Mouse (Mus musculus) hindbrain, embryonic 13.5 days (tissue): ENCODE results near the gene Sesn1. TPM values are rescaled to one million over a fixed set of nuclear protein-coding genes. Genes with fewer than 3 reads are reported as not detected.
"Not testable (repeated sequence)": the region's sequence is repeated elsewhere in the genome, so short reads cannot be mapped to it uniquely, and the experiment has no call there.

Source experiments
- ATAC-seq: fragments of 200-750 bp; cut with Nextera tagmentation; 2 replicates; pipeline ENCODE4 v1.8.0; 2017; ENCODE audit warnings: moderate TSS enrichment; ENCODE audit not compliant: low FRiP score
- H3K27ac ChIP-seq: fragments of 300-500 bp; sonication (generic); 2 replicates; pipeline ENCODE4 v1.5.1; 2015; ENCODE audit warnings: inconsistent platforms, mild to moderate bottlenecking, moderate library complexity
- H3K27me3 ChIP-seq: fragments of 300-500 bp; sonication (generic); 2 replicates; pipeline ENCODE4 v1.6.1; 2015; ENCODE audit warnings: mild to moderate bottlenecking, inconsistent platforms
- H3K36me3 ChIP-seq: fragments of 300-500 bp; sonication (generic); 2 replicates; pipeline ENCODE4 v1.6.1; 2015; ENCODE audit warnings: mild to moderate bottlenecking, inconsistent platforms
- H3K4me1 ChIP-seq: fragments of 300-500 bp; sonication (generic); replicated peaks from 2 replicates; pipeline ENCODE4 v1.6.1; 2015; ENCODE audit warnings: inconsistent platforms
- H3K4me2 ChIP-seq: fragments of 300-500 bp; sonication (generic); 2 replicates; pipeline ENCODE4 v1.6.1; 2015; ENCODE audit warnings: inconsistent platforms, mild to moderate bottlenecking, moderate library complexity
- H3K4me3 ChIP-seq: fragments of 300-500 bp; sonication (generic); 2 replicates; pipeline ENCODE4 v1.5.1; 2015; ENCODE audit warnings: mild to moderate bottlenecking, inconsistent platforms
- H3K9ac ChIP-seq: fragments of 300-500 bp; sonication (generic); 2 replicates; pipeline ENCODE4 v1.6.1; 2015; ENCODE audit warnings: mild to moderate bottlenecking, inconsistent platforms
- H3K9me3 ChIP-seq: fragments of 300-500 bp; sonication (generic); 2 replicates; pipeline ENCODE4 v1.6.1; 2016; ENCODE audit warnings: inconsistent platforms
- WGBS: fragments of 180-500 bp; shearing (Covaris S2); methylation state at CpG from one replicate; pipeline ENCODE4 v1.1.7; 2015; 5-methylcytosine and 5-hydroxymethylcytosine counted together
- polyA plus RNA-seq: library from polyadenylated mRNA; unstranded; fragments of >200 nt; fragmentation: Nextera tagmentation; extraction: Ambion mirVana; gene quantifications from 2 replicates; pipeline ENCODE4 v1.2.1, GENCODE M21; 2015

Gene Sesn1
- polyA plus RNA-seq, 1 experiment from 2014 or later: 36.1 TPM

- peaks cover 43% of the 10 kb centered on the region for H3K4me1 ChIP-seq
- peak overlapping the region; percentile 81 for H3K4me2 ChIP-seq
- no peaks in the 10 kb centered on the region for H3K27me3 ChIP-seq
- under 1% methylated on average over 36 of the region's 36 CpGs for WGBS
- ATAC-seq: no peak; the same call in 1 of the 2 replicates
- H3K9ac ChIP-seq: peak overlapping the region; percentile 88
- peak overlapping the region; percentile 82 for H3K4me3 ChIP-seq
- peak overlapping the region; percentile 95 for H3K27ac ChIP-seq
- H3K9me3 ChIP-seq: no peaks in the 10 kb centered on the region
- no peaks in the 10 kb centered on the region for H3K36me3 ChIP-seq
Measured at GRCm38 (mm10) chr10:41810564-41811455, 1.1 kb downstream of the Sesn1 start.

GRCm38 (mm10) chr10:41812566-41812965 lies 2.8 kb downstream of the Sesn1 start:
- Histone ChIP-seq H3K9me3 (no peaks in the 10 kb centered on the region), H3K9ac (peak overlapping the region; percentile 43; the same call in 1 of the 2 replicates), H3K27me3 (no peaks in the 10 kb centered on the region), H3K4me1 (peaks cover 43% of the 10 kb centered on the region), H3K36me3 (no peaks in the 10 kb centered on the region), H3K27ac (no peak overlapping the region), H3K4me3 (peak overlapping the region; percentile 82), H3K4me2 (peak overlapping the region; percentile 81)
- WGBS: 79% methylated on average over 6 of the region's 6 CpGs
- ATAC-seq: no peak

GRCm38 (mm10) chr10:41814305-41814853 lies 4.6 kb downstream of the Sesn1 start:
- H3K4me3 ChIP-seq: no peak overlapping the region
- H3K36me3 ChIP-seq: no peaks in the 10 kb centered on the region
- H3K9ac ChIP-seq: 0 out of 2 replicates have a peak overlapping the region, but pooled peaks have one; percentile 19
- peak overlapping the region; percentile 81 for H3K4me2 ChIP-seq
- no peaks in the 10 kb centered on the region for H3K9me3 ChIP-seq
- H3K27ac ChIP-seq: no peak overlapping the region
- H3K27me3 ChIP-seq: no peaks in the 10 kb centered on the region
- no peak for ATAC-seq
- WGBS: 90% methylated on average over 6 of the region's 6 CpGs
- H3K4me1 ChIP-seq: peaks cover 43% of the 10 kb centered on the region

- no peaks in the 10 kb centered on the region for H3K36me3 ChIP-seq
- peaks cover 34% of the 10 kb centered on the region for H3K4me1 ChIP-seq
- H3K9ac ChIP-seq: no peak overlapping the region
- H3K9me3 ChIP-seq: no peaks in the 10 kb centered on the region
- no peak overlapping the region for H3K27ac ChIP-seq
- H3K4me2 ChIP-seq: no peak overlapping the region
- no peak for ATAC-seq
- no peak overlapping the region for H3K4me3 ChIP-seq
- H3K27me3 ChIP-seq: no peaks in the 10 kb centered on the region
- 86% methylated on average over 5 of the region's 5 CpGs for WGBS
Measured at GRCm38 (mm10) chr10:41816516-41816915, 6.8 kb downstream of the Sesn1 start.

GRCm38 (mm10) chr10:41818036-41818732 lies 8.4 kb downstream of the Sesn1 start:
- H3K4me3 ChIP-seq: no peak overlapping the region
- no peak overlapping the region for H3K4me2 ChIP-seq
- no peaks in the 10 kb centered on the region for H3K9me3 ChIP-seq
- peaks cover 19% of the 10 kb centered on the region for H3K4me1 ChIP-seq
- H3K9ac ChIP-seq: no peak overlapping the region
- no peaks in the 10 kb centered on the region for H3K36me3 ChIP-seq
- ATAC-seq: no peak
- H3K27ac ChIP-seq: no peak overlapping the region
- H3K27me3 ChIP-seq: no peaks in the 10 kb centered on the region
- WGBS: 90% methylated on average over 8 of the region's 8 CpGs

GRCm38 (mm10) chr10:41818733-41819070 lies 9.0 kb downstream of the Sesn1 start:
- ATAC-seq, H3K4me3 ChIP-seq, H3K27ac ChIP-seq, H3K27me3 ChIP-seq, H3K36me3 ChIP-seq, H3K4me2 ChIP-seq, H3K9ac ChIP-seq, H3K9me3 ChIP-seq: not testable (repeated sequence)
- H3K4me1 ChIP-seq: peaks cover 14% of the 10 kb centered on the region
- 92% methylated on average over 6 of the region's 6 CpGs for WGBS

GRCm38 (mm10) chr10:41819307-41819706 lies 9.6 kb downstream of the Sesn1 start:
- no peaks in the 10 kb centered on the region for H3K27me3 ChIP-seq
- ATAC-seq: no peak
- WGBS: 95% methylated on average over 3 of the region's 3 CpGs

GRCm38 (mm10) chr10:41820401-41820800 lies 10.7 kb downstream of the Sesn1 start:
- no peak for ATAC-seq
- no peak overlapping the region for H3K9ac ChIP-seq

More at GRCm38 (mm10) chr10:41819307-41819706, 9.6 kb downstream of the Sesn1 start:
- H3K4me2 ChIP-seq: no peak overlapping the region
- H3K9ac ChIP-seq: no peak overlapping the region
- no peaks in the 10 kb centered on the region for H3K36me3 ChIP-seq
- H3K4me1 ChIP-seq: peaks cover 8% of the 10 kb centered on the region
- H3K9me3 ChIP-seq: no peaks in the 10 kb centered on the region
- no peak overlapping the region for H3K4me3 ChIP-seq
- no peak overlapping the region for H3K27ac ChIP-seq

GRCm38 (mm10) chr10:41821171-41821570 lies 11.4 kb downstream of the Sesn1 start:
- no peaks in the 10 kb centered on the region for H3K4me1 ChIP-seq
- H3K4me2 ChIP-seq: no peak overlapping the region
- H3K27ac ChIP-seq: no peak overlapping the region
- WGBS: 95% methylated on average over 6 of the region's 6 CpGs
- H3K4me3 ChIP-seq: no peak overlapping the region
- no peak overlapping the region for H3K9ac ChIP-seq
- H3K9me3 ChIP-seq: no peaks in the 10 kb centered on the region
- no peak for ATAC-seq
- H3K27me3 ChIP-seq: no peaks in the 10 kb centered on the region
- no peaks in the 10 kb centered on the region for H3K36me3 ChIP-seq

More at GRCm38 (mm10) chr10:41820401-41820800, 10.7 kb downstream of the Sesn1 start:
- 96% methylated on average over 5 of the region's 5 CpGs for WGBS
- no peaks in the 10 kb centered on the region for H3K36me3 ChIP-seq
- no peak overlapping the region for H3K4me3 ChIP-seq
- no peaks in the 10 kb centered on the region for H3K27me3 ChIP-seq
- no peak overlapping the region for H3K27ac ChIP-seq
- H3K4me2 ChIP-seq: no peak overlapping the region
- 0 out of 2 replicates have a peak, but pooled peaks cover under 1% of the 10 kb centered on the region for H3K4me1 ChIP-seq
- H3K9me3 ChIP-seq: no peaks in the 10 kb centered on the region

GRCm38 (mm10) chr10:41822573-41823281 lies 13.0 kb downstream of the Sesn1 start:
- Histone ChIP-seq H3K4me3 (no peak overlapping the region), H3K4me1 (no peaks in the 10 kb centered on the region), H3K4me2 (no peak overlapping the region), H3K9ac (no peak overlapping the region), H3K27me3 (no peaks in the 10 kb centered on the region), H3K27ac (no peak overlapping the region), H3K36me3 (no peaks in the 10 kb centered on the region), H3K9me3 (no peaks in the 10 kb centered on the region)
- no peak for ATAC-seq
- 85% methylated on average over 5 of the region's 5 CpGs for WGBS

GRCm38 (mm10) chr10:41823282-41823675 lies 13.5 kb downstream of the Sesn1 start:
- not testable (repeated sequence) for ATAC-seq, H3K36me3 ChIP-seq, H3K9me3 ChIP-seq, H3K4me2 ChIP-seq, H3K4me3 ChIP-seq, H3K27ac ChIP-seq, H3K4me1 ChIP-seq, H3K27me3 ChIP-seq, H3K9ac ChIP-seq
- 95% methylated on average over 4 of the region's 4 CpGs for WGBS

GRCm38 (mm10) chr10:41823916-41824315 lies 14.2 kb downstream of the Sesn1 start:
- Histone ChIP-seq H3K27ac (no peak overlapping the region), H3K9ac (no peak overlapping the region), H3K36me3 (no peaks in the 10 kb centered on the region), H3K4me3 (no peak overlapping the region), H3K4me1 (no peaks in the 10 kb centered on the region), H3K4me2 (no peak overlapping the region), H3K9me3 (no peaks in the 10 kb centered on the region), H3K27me3 (no peaks in the 10 kb centered on the region)
- WGBS: 85% methylated on average over 4 of the region's 4 CpGs
- no peak for ATAC-seq
